Mouse (Mus musculus): ENCODE data around the gene Zfhx2.

The Zfhx2 gene

DNA sequence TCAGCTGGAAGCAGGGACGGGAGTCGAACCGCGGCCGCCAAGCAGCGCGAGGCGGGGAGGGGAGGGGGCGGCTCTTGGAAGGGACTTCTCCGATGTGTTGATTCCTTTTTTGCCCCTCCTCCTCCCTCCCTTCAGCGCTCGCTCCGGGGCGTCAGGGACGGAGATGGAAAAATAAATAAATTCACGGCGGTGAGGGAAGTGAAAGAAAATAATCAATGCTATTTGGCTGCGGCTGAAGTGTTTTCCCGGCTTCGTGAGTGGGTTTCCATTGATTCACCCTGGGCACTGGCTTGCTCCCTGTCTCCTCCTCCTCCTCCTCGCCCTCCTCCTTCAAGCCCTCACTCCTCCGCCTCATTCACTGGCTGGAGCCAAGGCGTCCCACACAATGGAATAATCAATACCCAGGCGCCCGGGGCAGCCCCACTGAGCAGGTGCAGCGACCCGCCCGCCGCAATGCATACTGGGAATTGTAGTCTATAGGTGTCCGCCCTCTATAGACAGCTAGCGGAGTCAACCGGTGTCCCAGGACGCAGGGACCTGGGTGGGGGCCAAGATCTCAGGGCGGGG is at the start of gene Zfhx2:
Gene Zfhx2, minus strand, starts transcription at position 314 of the 567 bp plus-strand sequence.
- peak; percentile 88 for DNase-seq (ENCODE audit: low read depth, low spot score)

DNA sequence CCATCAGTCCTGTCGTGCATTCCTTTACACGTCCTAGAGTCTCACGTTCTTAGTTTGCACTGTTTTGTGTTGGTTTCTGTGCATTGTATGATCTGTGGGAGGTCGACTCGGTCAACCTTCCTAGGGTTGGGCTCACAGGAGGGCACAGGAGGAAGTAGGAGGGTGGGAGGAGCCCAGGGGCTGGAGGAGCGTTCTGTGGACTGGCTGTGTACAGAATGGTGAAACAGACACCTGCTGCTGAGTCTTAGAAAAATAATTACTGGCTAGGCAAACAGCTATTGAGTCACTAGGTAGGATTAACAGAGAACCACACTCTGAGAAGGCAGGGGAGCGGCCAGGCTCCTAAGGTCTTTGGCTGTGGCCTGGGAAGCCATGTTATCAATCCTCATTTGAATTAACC is 47.2 kb upstream of the Zfhx2 start:
- DNase-seq (ENCODE audit: low read depth, low spot score) = no peak

DNA sequence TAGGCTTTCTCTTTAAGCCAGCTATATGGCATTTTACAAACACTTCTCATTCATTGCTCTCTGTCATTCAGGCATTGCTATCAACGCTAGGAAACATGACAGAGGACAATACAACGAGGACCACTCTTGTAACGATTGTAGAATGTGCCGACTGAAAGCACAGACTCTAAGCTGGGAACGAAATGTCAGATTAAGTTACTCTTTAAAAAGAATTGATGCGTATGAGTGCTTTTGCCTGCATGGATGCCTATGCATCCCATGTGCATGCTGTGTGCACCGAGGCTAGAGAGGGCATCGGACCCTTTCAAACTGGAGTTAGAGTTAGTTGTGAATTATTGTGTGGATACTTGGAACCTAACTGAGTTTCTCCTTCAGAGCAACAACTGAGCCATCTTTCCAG is 43.6 kb upstream of the Zfhx2 start:
- DNase-seq (ENCODE audit: low read depth, low spot score) = no peak

DNA sequence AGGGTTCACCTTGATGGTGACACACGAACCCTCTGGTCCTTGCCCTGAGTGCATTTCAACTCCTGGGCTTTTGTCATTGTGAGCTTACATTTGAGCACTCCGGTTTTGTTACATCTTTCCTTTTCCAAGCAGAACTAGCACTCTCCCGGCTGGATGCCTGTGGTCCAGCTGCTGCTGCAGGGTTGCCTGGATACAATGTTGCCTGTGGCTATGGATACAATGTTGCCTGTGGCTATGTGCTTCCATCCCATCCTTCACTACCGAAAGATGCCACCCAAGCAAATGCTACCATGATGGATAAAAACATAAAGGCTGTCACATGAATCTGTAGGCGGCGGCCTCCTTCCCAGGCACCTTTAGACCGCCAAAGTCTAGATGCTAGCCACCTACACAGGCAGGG is 34.4 kb upstream of the Zfhx2 start:
- no peak for DNase-seq (ENCODE audit: low read depth, low spot score)

DNA sequence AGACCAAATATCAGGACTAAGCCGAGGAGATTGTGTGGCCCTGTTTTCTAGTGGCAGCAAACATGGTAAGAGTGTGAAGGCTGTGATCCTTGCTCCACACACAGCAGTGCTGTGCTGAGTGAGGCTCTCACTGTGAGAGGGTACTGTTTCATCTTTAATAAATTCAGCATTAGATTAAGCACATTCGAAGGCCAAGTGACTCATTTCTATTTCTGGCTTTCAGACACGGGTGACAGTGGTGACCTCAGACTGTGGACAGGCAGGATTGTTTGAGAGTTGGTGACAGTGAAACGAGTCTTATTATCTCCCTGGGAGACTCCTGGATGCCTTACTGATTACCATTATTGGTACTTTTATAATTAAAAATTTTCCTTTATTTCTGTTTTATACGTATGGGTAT is 33.6 kb upstream of the Zfhx2 start:
- DNase-seq (ENCODE audit: low read depth, low spot score) = no peak

DNA sequence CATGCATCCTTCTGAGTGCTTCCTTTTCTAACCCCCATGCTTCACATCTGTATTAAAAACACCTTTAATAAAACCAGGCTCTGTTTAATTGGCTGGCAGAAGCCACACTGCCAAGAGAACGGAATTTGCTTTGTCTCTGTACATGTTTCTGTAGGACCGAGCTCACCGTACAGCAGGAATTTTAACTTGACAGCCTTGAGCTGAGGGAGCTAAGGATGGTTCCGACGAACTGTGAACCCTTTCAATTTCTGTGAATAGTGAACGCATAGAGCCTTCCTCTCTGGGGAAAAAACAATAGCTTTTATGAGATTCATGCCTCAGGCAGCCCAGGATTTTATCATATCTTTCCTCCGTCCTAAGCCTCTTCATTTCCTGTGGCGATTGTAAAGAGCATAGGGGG is 30.2 kb upstream of the Zfhx2 start:
- no peak for DNase-seq (ENCODE audit: low read depth, low spot score)

DNA sequence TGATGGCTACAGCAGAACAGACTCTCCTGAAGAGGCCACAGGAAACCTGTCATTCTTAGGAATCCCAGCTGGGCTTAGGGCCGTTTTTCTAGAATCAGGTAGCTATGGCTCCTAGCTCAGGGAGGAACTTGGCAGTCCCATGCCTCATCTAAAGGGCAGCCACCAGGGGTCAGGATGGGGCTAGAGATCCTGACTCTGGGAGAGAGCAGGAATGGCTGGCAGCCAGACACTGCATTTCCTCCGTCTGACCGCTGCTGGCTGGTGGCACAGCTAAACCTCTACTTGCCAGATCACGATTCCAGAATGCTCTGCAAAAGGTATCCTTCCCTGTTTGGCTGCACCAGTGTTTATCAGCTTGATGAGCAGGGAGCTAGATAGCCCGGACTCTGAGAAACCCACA is 29.8 kb upstream of the Zfhx2 start:
- DNase-seq (ENCODE audit: low read depth, low spot score) = peak; percentile 67

DNA sequence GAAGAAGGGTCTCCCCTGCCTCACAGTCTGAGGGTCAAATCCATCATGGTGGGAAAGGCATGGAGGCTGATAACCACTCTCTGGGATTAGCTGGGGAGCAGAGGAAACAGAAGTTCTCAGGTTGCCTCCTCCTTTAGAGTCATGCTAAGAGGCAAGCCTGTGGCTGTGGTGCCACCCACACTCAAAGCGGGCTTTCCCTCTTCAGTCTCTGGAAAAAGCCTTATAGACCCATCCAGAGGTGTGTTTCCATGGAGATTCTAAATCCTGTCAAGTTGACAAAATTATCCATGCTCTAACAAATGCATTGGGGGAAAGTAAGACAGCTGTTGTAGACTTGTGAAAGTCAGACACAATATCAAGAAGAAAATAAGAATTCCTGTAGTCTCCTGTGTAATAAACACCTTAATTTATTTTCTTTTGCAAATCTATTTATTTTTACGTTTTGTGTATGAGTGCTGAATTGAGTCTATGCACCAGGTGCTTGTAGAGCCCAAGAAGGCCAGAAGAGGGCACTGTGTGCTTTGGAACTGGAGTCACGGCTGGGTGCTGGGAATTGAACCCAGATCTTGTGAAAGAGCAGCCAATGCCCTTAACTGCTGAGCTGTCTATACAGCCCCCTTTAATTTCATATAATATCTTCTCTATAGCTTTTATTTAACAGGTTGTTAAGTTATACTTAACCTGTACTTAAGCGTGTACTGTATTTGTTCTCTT is 27.5 kb upstream of the Zfhx2 start:
- no peak for DNase-seq (ENCODE audit: low read depth, low spot score)

DNA sequence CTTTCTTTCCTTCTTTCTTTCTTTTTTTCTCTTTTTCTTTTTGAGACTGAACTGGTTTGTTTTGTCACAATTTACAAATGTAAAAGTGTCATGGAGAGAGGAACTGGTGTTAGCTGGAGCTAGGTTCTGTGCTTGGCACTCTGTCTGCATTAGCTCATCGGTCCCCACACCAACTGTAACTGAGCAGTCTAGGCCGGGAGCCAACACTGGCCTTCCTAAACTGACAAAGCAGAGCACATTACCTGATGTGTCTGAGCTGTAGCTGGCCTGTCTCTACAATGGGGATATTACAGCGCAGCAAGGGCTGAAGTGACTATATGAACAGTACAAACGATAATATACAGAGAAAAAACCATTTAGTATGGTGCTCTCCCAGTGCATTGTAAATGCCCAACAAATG is 26.7 kb upstream of the Zfhx2 start:
- no peak for DNase-seq (ENCODE audit: low read depth, low spot score)

DNA sequence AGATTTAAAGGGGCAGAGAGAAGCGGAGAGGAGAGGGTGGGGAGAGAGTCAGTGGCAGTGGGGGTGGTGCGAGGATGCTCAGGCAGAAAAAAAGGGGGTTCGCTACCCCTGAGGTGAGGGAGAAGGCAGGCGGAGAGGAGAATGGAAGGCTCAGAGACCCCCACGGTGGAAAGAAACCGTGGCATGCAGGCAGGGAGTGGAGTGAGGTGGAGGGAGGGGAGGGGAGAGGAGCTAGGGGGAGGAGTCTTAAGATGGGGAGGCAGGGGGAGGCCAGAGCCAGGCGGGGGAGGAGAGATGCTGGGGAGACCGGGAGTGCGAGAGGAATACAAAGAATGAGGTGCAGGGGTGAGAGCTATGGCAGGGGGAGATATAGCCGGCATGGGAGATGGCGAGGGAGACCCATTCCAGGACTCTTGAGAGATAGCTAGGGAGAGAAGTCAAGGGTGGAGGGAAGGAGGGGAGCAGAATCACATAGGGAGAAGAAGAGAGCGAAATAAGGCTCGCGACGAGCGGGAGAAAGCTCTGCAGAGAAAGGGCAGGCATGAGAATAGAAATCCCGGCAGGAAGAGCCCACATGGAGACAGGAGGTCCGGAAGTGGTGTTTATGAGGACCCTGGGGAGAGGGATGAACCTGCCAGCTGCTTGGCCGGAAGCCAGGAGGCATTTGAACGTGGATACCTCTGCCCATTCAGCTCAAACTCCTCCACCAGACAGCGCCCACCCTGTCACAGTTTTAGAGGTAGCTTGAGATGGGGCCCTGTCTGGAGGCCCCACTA is 24.5 kb upstream of the Zfhx2 start, which contains the start of gene Jph4:
Gene Jph4, minus strand, starts transcription at position 511 of the 776 bp plus-strand sequence.
- DNase-seq (ENCODE audit: low read depth, low spot score) = no peak

DNA sequence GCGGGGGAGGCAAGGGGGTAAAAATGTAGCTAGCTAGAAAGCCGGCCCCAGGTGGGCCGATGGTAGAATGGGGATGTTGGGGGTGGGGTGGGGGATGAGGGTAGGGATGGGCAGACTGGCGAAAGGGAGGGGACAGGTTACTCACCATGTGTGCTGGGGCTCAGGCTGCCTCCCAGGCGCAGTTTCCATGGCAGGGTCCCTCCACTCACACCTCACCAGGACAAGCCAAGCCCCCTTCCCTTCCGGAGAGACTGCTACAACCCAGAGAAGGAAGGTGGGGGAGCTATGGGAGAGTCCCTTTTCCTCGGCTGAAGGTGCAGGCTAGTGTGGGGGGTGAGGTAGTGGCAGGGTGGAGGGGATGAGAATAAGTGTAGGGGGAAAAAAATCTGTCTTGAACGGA is 23.7 kb upstream of the Zfhx2 start:
- no peak for DNase-seq (ENCODE audit: low read depth, low spot score)

DNA sequence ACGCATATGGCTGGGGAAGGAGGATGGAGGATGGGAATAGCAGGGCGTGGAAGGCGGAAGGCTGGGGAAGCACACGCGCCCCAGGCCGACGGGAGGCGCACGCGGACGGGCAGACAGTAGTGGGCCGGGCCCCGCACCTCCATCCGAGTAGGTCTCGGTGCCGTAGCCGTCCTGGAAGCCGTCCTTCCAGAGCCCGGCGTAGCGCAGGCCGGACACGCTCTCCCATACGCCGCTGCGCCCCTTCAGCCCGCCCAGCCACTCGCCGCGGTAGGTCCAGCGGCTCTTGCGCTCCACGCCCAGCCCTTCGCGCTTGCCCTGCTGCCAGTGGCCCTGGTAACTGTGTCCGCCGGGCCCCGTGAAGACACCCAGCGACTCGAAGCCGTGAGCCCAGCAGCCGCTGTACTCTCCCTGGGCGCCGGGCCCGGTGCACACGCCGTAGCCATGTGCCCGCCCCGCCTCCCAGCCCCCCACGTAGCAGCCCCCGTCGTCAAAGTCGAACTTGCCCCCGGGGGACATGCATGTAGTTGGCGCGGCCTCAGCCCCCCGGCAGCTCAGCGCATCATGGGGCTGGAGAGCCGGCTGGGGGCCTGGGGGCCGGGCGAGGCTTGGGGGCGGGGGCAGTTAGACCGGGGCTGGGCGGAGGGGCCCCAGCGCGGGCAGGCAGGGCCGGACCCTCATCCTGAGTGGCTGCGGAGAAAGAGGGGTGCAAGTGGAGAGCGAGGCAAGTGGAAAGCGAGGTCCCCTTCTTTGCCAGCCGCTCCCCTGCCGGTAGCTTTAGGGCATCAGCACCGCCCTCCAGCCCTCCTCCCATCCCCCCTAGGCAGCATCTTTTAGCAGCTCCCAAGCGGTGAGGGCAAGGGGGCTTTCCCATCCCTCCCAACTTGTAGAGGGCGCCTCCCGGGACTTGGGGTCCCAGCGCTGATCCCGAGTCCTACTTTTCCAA is 22.9 kb upstream of the Zfhx2 start:
- no peak for DNase-seq (ENCODE audit: low read depth, low spot score)

DNA sequence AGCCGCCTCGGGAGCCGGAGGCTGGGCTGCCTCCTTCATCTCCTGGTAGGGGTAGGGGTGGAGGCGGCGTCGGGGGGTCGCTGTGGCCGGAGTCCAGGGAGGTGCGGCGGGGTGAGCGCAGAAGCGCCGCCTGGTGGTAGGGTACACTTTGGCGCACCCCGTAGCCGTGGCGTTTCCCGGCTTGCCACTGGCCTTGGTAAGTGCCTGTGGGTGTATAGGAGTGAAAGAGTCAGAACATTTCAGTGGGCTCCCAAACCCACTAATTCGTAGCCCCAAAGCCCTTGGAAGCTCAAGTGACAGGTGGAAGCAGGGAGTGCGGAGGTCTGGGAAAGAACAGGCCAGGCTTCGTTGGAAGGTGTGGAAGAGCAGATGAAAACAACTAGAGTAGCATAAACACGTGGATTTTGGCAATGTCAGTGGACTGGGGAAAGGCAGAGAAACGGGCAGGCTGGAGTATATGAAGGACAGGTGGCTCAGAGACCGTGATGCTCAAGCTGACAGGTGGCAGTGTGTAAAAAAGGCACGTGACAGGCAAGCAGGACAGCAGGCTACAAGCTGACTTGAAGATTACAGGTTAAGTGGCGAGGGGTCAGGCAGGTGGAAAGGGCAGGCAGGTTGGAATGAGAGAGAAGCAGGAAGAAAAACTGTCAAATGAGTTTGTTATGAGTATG is 22.0 kb upstream of the Zfhx2 start:
- no peak for DNase-seq (ENCODE audit: low read depth, low spot score)

DNA sequence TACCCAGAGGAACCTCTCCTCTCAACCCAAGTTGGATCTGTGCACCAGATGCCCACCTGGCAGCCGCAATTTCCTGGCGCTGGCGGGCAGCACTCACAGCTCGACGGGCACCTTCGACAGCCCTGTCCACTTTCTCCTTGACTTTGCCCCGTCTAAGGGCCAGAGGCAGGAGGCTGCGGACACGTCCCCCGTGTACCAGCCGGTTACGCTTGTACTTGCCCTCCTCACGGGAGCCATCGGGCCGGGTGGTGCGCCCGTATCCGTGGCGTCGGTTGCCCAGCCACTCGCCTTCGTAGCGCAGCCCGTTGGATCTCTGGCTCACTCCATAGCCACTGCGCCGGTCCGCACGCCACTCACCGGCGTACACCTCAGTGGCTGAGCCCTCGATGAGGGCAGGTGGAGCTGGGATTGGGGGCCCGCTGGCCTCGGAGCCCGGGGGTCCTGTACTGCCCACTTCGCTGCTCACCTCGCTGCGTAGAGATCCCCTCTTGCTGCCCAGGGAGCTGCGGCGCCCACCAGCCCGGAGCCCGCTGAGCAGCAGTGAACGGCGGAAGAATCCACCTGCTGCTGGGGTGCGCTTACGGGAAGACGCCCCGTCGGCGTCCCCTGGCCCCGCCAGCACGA is 21.3 kb upstream of the Zfhx2 start:
- DNase-seq (ENCODE audit: low read depth, low spot score) = no peak

DNA sequence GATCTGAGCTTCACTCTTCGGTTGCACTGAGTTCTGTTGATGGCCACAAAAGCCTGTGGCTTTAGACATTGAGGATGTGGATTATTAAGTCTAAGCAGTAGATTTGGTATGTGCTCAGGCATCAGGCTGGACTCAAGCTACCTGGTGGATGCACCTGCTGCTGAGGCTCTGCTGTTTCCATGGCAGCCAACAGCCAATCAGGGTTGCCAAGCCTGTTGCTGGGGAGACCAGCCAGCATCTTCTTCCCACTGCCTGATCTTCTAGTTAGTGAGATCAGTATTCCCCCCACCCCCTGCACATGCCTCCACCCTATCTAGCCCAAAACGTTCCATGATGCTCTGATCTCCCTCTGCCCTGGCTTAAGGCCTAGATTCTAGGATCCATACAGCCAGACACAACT is 19.6 kb upstream of the Zfhx2 start:
- DNase-seq (ENCODE audit: low read depth, low spot score) = no peak

DNA sequence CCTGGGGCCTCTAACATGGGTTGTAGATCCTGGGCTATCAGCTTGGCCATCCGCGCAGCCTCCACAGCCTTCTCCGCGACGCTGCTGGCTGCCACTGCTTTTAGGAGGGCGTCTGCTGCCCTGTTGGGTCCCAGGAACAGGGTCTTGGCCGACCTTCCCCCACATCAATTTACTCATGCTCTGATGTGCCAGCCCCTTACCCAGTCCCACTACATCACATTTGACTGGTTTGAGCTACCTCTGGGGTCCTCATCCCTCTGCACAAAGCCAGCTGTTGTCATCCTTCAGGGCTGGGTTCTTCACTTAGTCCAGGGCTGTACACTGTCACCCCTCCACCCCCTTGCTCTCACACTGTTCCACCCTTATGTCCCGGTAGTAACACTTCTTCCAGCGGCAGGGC is 18.0 kb upstream of the Zfhx2 start:
- DNase-seq (ENCODE audit: low read depth, low spot score) = no peak

DNA sequence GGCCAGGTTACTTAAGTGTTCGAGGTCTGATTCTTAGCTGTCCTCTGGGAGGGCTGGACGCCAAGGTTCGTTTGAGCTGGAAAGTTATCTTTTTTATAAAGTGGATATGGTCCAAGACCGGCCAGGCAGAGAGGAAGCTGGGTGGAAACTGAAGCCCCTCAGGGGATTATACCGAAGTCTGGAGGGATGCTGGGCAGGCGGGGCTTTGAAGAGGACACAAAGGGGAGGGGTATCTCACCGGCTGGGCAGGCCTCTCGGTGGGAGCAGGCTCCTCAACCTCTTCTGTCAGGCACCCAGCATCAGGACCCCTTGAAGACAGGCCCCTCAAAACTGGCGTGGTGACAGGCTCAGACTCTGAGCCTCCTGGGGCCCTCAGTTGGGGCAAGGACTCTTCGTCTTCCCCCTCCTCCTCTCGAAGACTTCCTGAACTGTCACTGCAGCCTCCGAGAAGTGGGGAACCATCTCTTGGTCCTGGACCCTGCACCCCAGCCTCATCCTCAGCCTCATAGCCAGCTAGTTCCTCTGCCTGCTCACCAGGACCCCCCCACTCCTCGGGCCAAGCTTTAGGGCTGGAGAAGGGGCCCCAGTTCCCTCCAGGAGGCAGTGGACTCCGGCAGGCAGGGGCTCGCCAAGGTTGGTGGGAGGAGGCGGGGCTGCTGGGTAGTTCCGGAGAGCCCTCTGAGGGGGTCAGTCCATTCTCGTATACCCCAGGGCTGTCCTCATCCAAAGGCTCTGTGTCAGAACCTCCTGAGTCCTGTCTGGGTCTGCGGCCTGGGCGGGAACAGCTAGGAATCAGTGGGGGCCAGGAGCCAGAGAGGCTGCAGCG is 17.1 kb upstream of the Zfhx2 start:
- DNase-seq (ENCODE audit: low read depth, low spot score) = no peak

DNA sequence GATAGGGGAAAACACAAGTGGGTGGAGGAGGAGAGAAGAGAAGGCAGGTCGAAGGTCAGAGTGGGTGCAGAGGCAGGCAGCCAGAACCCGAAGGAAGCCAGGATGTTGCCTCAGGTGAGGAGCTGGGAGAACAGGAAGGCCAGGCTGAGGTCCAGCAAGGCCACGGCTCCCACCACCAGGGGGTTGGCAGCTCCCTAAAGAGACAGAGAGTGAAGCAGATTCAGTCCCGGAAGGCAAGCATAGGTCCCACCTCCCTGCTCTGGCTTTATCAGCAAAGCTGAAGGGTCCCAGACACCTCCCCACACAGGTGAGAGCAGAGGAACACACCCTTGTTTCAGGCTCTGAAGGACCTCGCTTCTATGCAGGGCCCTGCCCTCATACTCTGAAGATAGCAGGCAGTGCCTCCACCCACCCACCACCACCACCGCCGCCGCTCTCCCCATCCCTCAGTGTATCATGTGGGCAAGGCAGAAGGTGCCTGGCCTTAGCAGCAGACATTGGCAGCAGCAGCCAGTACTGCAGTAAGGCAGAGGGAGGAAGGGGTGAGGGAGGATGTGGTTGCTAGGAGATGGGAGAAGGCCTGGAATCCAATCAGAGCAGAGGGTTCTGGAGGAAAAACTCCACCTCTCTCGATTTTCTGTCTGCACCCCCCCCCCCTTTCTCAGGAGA is 16.2 kb upstream of the Zfhx2 start:
- no peak for DNase-seq (ENCODE audit: low read depth, low spot score)

DNA sequence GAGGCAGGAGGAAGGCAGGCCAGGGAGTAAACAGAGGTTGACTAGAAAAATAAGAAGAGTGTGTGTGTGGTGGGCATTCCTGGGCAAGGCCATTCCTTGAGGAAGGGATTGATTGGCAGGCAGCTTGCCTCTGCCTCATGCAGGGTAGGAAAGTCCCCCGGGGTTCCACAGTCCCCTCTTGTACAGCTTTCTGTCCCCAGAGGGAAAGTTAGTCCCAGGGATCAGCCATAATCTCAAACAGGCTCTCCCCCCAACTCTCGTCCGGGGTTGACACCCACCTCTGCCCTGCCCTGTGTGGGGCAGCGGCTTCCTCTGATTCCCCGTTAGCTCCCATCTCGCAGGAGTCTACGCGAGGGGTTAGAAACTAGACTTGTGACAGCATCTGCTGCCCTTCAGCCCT is 14.9 kb upstream of the Zfhx2 start:
- DNase-seq (ENCODE audit: low read depth, low spot score) = no peak

Data from embryo, embryonic 11.5 days (tissue).